Mouse (Mus musculus): ENCODE results near the gene Gm8978. TPM values are rescaled to one million over a fixed set of nuclear protein-coding genes. Genes with fewer than 3 reads are reported as not detected.
"Not testable (repeated sequence)": the region's sequence is repeated elsewhere in the genome, so short reads cannot be mapped to it uniquely, and the experiment has no call there.

Gene Gm8978
- not detected in 2 replicates for polyA plus RNA-seq (2011; ENCODE audit: insufficient read length, low read depth, missing spikeins)

DNA sequence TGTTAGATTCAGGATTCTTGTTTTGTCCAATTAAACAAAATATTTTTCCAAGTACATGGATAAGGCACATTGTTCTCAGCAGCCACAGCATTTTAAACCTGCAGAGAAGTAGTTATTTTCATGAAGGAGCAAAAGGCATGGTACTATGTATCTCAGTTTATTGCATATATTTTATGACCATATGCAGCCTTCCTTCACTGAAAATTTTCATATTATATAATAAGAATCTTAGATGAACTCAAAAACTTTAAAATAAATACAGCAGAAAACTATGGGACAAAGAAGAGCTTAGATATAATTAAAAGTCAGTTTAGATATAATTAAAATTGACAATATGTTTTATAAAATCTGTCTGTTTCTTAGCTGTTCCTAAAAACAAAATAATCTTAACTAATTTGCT lies at the start of gene Gm8978:
TSS of gene Gm8978 (minus strand) at position 101 of the 400 bp plus-strand sequence.
- H3K27ac ChIP-seq (ENCODE audit: insufficient read depth, low read length); H3K4me3 ChIP-seq (ENCODE audit: insufficient read depth, low read length); H3K4me1 ChIP-seq (ENCODE audit: control insufficient read depth, insufficient read depth, low read length): not testable (repeated sequence)

GRCm38 (mm10) chr19:33589626-33590302 lies 35.3 kb downstream of the Gm8978 start:
- H3K27ac ChIP-seq (ENCODE audit: insufficient read depth, low read length); H3K4me1 ChIP-seq (ENCODE audit: control insufficient read depth, insufficient read depth, low read length): not testable (repeated sequence)
- 0 out of 2 replicates have a peak overlapping the region, but pooled peaks have one; percentile 11 for H3K4me3 ChIP-seq (ENCODE audit: insufficient read depth, low read length)

- H3K4me1 ChIP-seq (ENCODE audit: control insufficient read depth, insufficient read depth, low read length); H3K4me3 ChIP-seq (ENCODE audit: insufficient read depth, low read length); H3K27ac ChIP-seq (ENCODE audit: insufficient read depth, low read length): not testable (repeated sequence)
These were observed 56.5 kb downstream of the Gm8978 start for GRCm38 (mm10) chr19:33568551-33568950.

Other genes starting within 250 kb of the Gm8978 start
- 1.2 and 1.6 TPM in 2 replicates for gene Rnls, start 233.0 kb downstream of the Gm8978 start, polyA plus RNA-seq (2011; ENCODE audit: insufficient read length, low read depth, missing spikeins)
- gene Lipo4, start 107.5 kb downstream of the Gm8978 start, polyA plus RNA-seq (2011; ENCODE audit: insufficient read length, low read depth, missing spikeins) = not detected in 2 replicates
- not detected in 2 replicates for gene Lipo2, start 126.1 kb upstream of the Gm8978 start, polyA plus RNA-seq (2011; ENCODE audit: insufficient read length, low read depth, missing spikeins)
- gene Lipo3, start 136.7 kb upstream of the Gm8978 start, polyA plus RNA-seq (2011; ENCODE audit: insufficient read length, low read depth, missing spikeins) = 14.4 and 17.1 TPM in 2 replicates
- gene Lipo1, start 162.2 kb upstream of the Gm8978 start, polyA plus RNA-seq (2011; ENCODE audit: insufficient read length, low read depth, missing spikeins) = not detected in 2 replicates